Mouse (Mus musculus) thymus, postnatal 25 days (tissue): ENCODE measurements around the gene Ppil6.

Experiments
- DNase-seq: peaks from one replicate; pipeline ENCODE4 v3.0.0; 2022

Ppil6 gene

DNA sequence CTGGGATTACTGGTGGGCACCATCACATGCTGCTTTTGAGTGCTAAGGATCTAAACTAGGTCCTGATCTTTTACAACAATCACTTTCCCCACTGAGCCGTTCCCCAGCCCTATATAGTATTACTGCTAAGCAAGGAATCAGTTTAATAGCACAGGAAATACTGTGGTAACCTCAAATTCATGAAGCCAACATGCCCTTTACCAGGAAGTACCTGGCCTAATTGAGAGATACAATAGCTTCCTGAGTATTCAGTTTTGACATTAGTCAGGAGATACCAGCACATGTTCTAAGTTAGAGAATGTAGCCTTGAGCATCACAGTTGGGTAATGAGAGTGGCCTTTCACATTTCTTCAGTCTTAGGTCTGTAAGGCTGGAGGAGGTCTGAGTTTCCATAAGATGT lies 46.5 kb downstream of the Ppil6 start:
- no peak for DNase-seq

DNA sequence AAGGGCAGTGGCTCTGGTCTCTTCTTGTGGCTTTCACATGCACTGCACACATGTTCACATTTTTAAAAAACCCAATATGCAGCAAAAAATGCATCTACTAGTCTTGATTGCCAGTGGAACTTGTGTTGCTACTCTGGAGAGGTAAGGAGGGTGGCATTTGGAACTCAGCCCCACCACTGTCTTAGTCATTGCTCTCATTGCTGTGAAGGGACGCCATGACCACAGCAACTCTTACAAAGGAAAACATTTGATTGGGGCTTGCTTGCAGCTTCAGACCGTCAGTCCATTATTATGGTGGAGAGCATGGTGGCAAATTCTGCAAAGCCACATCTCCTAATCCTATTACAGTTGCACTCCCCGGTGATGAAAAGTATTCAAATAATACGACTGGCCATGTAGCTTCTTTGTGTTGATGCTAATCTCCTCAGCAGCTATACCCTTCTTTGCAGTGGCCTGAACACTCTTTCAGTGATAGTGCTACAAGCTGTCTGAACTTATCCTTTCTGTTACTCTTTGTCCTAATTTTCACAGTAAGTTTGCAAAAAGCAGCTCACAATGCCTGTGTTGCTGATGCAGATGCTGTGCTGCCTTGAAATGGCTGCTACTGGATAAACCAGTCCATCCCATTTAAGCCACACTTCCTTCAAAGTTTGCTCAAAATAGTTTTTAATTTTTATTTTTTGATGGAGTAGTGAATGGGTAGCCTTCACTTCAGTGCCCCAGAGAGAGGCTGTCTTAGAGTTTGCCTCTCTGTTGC lies 47.2 kb downstream of the Ppil6 start:
- no peak for DNase-seq

DNA sequence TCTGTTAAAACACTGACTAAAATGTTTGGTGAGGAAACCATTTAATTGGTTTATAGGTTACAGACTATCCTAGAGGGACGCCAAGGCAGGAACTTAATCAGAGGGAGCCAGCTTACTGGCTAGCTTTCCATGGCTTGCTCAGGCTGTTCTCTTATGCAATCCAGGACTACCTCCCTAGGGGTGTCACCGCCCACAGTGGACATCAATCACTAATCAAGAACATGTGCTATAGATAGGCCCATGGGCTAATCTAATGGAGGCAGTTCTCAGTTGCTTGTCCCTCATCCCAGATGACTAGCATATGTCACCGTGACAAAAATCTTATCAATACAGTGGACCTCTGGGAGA lies 47.7 kb downstream of the Ppil6 start:
- DNase-seq = no peak

DNA sequence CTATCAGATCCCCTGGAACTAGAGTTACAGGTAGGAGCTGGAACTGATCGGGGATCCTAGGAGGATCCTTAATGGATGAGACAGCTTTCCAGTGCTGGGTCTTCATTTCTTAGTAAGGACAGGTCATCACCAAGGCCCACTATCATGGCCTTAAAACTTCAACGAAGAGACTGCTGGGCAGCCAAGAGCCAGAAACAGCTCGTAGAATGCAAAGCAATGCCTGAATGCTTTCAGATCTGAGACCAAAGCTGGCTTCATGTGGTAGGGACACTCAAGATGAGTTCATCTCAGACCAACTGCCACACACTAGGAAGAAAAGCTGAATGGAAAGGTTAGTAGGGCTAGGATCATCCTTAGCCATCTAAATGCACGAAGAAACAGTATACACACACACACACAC lies 48.7 kb downstream of the Ppil6 start:
- DNase-seq = no peak

- DNase-seq = no peak
Measured at GRCm38 (mm10) chr10:41542057-41542456, 51.8 kb downstream of the Ppil6 start.

DNA sequence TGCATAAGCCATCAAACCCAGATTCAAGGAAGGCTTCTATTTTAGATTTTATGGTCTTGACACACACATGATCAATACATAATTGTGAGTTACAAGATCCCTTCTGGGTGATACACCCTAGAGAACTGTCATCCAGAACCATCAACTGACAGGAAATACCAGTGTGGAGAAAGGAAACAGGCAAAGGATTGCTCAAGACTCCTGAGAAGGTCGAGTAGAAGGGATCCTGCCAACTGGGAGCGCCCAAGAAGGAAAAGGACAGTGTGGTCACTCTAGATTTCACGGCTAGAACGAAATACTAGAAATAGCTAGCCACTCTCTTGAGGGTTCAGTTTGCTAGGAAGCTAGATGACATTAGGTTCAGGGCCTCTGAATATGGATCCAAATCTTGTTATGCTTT lies 53.2 kb downstream of the Ppil6 start:
- no peak for DNase-seq

- DNase-seq = no peak
Measured at GRCm38 (mm10) chr10:41543844-41544243, 53.6 kb downstream of the Ppil6 start.

GRCm38 (mm10) chr10:41544481-41545190 lies 54.4 kb downstream of the Ppil6 start:
- no peak for DNase-seq

DNA sequence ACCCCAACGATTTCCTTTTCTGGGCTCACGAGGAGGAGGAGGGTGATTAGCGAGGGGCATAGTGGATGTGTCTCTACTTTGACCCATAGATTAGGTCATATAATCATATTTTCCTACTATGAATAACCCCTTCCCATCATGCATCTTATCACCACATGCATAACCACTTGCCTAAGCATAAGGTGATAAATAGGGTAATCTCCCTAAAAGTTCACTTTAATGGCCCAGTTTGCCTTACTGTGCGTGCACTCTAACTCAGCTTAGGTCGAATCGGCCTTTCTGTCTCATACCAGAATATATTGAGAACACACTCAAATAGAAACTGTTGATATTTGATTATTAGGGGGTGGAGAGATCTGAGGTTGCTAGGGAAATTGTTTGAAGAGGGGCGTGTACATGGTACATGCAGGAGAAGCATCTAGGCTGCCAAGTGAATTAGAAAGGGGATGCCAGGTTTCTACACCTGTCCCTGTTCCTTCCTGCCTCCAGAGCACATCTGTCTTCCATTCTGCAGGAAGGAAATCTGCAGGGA lies 55.1 kb downstream of the Ppil6 start:
- DNase-seq = no peak

GRCm38 (mm10) chr10:41546396-41547165 lies 56.3 kb downstream of the Ppil6 start:
- DNase-seq = no peak

DNA sequence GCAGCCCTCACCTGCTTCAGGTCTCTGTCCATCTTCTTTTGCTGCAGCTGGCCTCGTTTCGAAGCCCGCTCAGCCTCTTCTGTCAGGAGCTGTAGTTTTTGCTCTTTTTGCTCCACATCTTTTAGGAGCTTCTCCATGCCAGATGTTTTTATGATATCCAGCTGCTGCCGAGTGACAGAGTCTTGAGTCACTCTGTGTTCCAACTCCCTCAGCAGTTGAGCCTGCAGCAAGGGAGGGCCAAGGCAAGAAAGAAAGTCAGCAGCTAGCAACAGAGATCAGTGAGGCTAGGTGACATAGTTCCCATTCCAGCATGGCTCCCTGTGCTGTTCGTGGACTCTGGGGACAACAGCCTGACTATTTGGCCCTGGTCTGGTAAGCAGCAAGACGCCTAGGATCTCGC lies 60.5 kb downstream of the Ppil6 start:
- DNase-seq = no peak

DNA sequence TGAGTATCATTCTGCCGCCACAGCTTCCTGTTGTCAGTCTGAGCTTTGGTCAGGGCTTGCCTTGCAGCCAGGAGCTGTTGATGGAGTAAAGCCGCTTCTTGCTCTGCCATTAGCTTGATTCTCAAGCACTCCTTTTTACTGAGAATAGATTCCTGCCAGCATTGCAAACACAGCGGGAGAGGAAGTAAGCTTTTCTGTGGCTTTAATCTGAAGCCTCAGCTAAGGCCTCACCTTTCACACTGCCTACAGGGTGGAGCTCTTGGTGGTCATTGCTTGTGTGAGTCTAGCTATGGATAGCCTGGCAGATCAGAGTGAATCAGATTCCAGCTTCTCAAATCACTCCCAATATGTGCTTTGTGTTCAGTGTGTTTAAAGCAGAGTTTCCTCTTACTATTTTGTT lies 62.1 kb downstream of the Ppil6 start:
- peak; percentile 39 for DNase-seq

GRCm38 (mm10) chr10:41552847-41553589 lies 62.8 kb downstream of the Ppil6 start:
- peak; percentile 89 for DNase-seq

- DNase-seq = no peak
Measured at GRCm38 (mm10) chr10:41553711-41554110, 63.5 kb downstream of the Ppil6 start.

- no peak for DNase-seq
Measured at GRCm38 (mm10) chr10:41555081-41555480, 64.8 kb downstream of the Ppil6 start.

DNA sequence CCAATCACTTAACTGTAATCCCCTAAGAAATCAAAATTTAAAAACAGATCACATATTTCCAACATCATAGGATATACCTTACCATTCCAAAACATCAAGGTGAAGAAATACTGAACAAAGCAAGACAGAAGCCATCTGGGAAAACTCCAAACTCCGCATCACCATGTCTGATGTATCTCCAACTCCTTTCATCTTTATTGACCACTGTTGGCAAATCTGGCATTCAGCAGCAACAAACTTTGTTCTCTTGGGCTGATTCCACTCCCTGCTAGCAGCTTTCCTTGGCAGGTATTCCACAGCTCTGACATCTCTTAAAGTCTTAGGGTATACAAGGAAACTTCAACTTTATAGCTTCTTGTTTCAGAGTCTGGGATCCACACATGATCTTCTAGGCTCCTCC lies 68.2 kb downstream of the Ppil6 start:
- DNase-seq = no peak

- DNase-seq = no peak
Measured at GRCm38 (mm10) chr10:41561701-41562395, 71.6 kb downstream of the Ppil6 start.
